Mouse (Mus musculus): ENCODE data around the gene Prnp. TPM values are rescaled to one million over a fixed set of nuclear protein-coding genes. Genes with fewer than 3 reads are reported as not detected.
A peak's percentile ranks its signal among the peaks of the same experiment; 100 is the strongest.

Prnp gene
- polyA plus RNA-seq, 2 experiments, result 36.1 to 39.1 TPM

DNA sequence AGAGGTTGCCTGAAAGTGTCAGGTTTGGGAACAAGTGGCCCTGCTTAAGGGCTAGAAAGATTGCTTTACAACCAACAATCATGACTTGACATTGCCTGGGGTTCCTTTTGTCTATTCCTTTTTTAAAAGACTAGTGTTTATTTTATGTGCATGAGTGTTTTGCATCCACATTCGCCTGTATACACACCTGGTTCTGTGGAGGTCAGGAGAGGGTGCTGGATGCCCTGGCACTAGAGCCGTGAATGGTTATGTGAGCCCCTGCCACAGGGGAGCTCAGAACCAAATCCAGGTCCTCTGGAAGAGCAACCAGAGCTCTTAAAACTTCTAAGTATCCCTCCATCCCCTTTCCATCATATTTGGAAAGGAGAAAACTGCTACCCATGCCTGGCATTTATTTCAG is 1.1 kb downstream of the Prnp start:
- Histone ChIP-seq H3K4me3 (replicated peaks; ENCODE audit: low read length) (peak overlapping the region; percentile 71; the same call in 1 of the 2 replicates), H3K9me3 (ENCODE audit: control insufficient read depth, low read length) (no peaks in the 10 kb centered on the region), H3K4me2 (replicated peaks; ENCODE audit: low read depth, low read length, severe bottlenecking) (peak overlapping the region; percentile 80; the same call in 1 of the 2 replicates), H3K36me3 (ENCODE audit: control insufficient read depth, insufficient read depth, low read length) (0 out of 2 replicates have a peak, but pooled peaks cover 3% of the 10 kb centered on the region), H3K9ac (ENCODE audit: low read depth, low read length, severe bottlenecking) (no peak overlapping the region), H3K4me1 (ENCODE audit: control insufficient read depth, insufficient read depth, low read length) (peaks cover 8% of the 10 kb centered on the region; the same call in 1 of the 2 replicates), H3K27ac (replicated peaks; ENCODE audit: low read depth, low read length) (no peak overlapping the region), H3K27me3 (ENCODE audit: control insufficient read depth, insufficient read depth, low read length) (no peaks in the 10 kb centered on the region)
- TF ChIP-seq POLR2A (IDR thresholded peaks at IDR 0.05; ENCODE audit: borderline replicate concordance, extremely low read depth, insufficient read depth, insufficient read length), result no peak
- DNase-seq (ENCODE audit: low spot score) (no peak), ATAC-seq (ENCODE audit: low FRiP score, low read depth) (no peak)
- WGBS, result 28% methylated on average over 2 of the region's 2 CpGs

DNA sequence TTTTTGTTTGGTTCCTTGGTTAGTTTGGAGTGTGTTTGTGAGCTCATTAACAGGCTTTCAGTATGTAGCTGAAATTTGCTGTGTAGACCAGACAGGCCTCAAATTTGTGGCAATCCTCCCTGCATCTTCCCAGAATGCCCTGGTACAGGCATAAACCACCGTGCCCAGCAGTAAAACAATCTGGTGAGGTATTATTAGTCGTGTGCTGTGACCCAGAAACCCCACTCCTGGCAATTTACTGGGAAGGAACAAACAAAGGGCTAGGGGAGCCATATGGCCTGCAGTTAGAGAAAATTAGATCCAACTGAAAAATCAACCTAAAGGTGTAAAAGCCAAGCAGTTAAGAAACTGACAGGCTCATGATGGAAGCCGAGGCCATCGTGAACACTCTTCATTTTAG is 1.6 kb downstream of the Prnp start:
- no peak for TF ChIP-seq POLR2A (IDR thresholded peaks at IDR 0.05; ENCODE audit: borderline replicate concordance, extremely low read depth, insufficient read depth, insufficient read length)
- H3K4me3 ChIP-seq (replicated peaks; ENCODE audit: low read length), result no peak overlapping the region
- no peak overlapping the region for H3K4me2 ChIP-seq (replicated peaks; ENCODE audit: low read depth, low read length, severe bottlenecking)
- no peak overlapping the region for H3K27ac ChIP-seq (replicated peaks; ENCODE audit: low read depth, low read length)
- 0 out of 2 replicates have a peak, but pooled peaks cover 3% of the 10 kb centered on the region for H3K36me3 ChIP-seq (ENCODE audit: control insufficient read depth, insufficient read depth, low read length)
- H3K9me3 ChIP-seq (ENCODE audit: control insufficient read depth, low read length), result no peaks in the 10 kb centered on the region
- WGBS, result 18% methylated on average over 4 of the region's 4 CpGs
- H3K27me3 ChIP-seq (ENCODE audit: control insufficient read depth, insufficient read depth, low read length), result no peaks in the 10 kb centered on the region
- peaks cover 8% of the 10 kb centered on the region; the same call in 1 of the 2 replicates for H3K4me1 ChIP-seq (ENCODE audit: control insufficient read depth, insufficient read depth, low read length)
- ATAC-seq (ENCODE audit: low FRiP score, low read depth) (no peak), DNase-seq (ENCODE audit: low spot score) (no peak)
- H3K9ac ChIP-seq (ENCODE audit: low read depth, low read length, severe bottlenecking), result no peak overlapping the region

DNA sequence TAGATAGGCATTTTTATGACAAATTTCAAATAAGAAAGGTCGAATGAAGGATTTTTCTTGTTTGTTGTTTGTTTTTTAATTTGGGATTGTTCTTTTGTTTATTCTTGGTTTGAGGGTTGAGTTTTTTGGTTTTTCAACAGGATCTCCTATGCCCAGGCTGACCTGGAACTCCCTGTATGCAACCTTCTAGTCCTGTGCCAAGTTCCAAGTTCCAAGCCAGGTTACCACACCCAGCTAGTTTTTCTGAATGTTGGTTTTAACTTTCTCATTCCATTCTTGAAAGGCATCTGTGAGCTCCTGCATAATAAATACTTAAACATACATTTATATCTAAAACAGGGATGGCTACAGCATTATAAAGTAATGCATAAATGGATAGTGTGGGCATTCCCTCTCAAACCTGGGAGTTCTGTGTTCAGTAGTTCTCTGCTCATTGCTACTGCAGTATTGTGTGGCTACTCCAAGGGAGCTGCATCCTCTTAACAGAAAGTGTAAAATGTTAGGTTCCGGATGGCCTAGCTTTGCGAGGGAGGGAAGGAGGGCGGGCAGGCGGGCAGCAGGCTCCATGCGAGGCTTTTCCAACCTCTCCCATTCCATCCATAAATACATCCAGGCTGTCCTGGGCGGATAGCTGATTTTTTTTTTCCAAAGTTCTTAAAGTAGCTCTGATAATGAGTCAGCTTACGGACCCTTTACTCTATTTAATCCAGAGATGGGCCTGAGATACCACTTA is 3.0 kb downstream of the Prnp start:
- Histone ChIP-seq H3K27me3 (ENCODE audit: control insufficient read depth, insufficient read depth, low read length) (no peaks in the 10 kb centered on the region), H3K9ac (ENCODE audit: low read depth, low read length, severe bottlenecking) (no peak overlapping the region), H3K27ac (replicated peaks; ENCODE audit: low read depth, low read length) (no peak overlapping the region), H3K9me3 (ENCODE audit: control insufficient read depth, low read length) (no peaks in the 10 kb centered on the region), H3K4me1 (ENCODE audit: control insufficient read depth, insufficient read depth, low read length) (peaks cover 8% of the 10 kb centered on the region; the same call in 1 of the 2 replicates), H3K36me3 (ENCODE audit: control insufficient read depth, insufficient read depth, low read length) (0 out of 2 replicates have a peak, but pooled peaks cover 3% of the 10 kb centered on the region), H3K4me2 (replicated peaks; ENCODE audit: low read depth, low read length, severe bottlenecking) (no peak overlapping the region), H3K4me3 (replicated peaks; ENCODE audit: low read length) (no peak overlapping the region)
- whole genome bisulfite sequencing, result 64% methylated on average over 8 of the region's 8 CpGs
- no peak for ATAC-seq (ENCODE audit: low FRiP score, low read depth)
- DNase-seq (ENCODE audit: low spot score), result no peak
- no peak for TF ChIP-seq POLR2A (IDR thresholded peaks at IDR 0.05; ENCODE audit: borderline replicate concordance, extremely low read depth, insufficient read depth, insufficient read length)

DNA sequence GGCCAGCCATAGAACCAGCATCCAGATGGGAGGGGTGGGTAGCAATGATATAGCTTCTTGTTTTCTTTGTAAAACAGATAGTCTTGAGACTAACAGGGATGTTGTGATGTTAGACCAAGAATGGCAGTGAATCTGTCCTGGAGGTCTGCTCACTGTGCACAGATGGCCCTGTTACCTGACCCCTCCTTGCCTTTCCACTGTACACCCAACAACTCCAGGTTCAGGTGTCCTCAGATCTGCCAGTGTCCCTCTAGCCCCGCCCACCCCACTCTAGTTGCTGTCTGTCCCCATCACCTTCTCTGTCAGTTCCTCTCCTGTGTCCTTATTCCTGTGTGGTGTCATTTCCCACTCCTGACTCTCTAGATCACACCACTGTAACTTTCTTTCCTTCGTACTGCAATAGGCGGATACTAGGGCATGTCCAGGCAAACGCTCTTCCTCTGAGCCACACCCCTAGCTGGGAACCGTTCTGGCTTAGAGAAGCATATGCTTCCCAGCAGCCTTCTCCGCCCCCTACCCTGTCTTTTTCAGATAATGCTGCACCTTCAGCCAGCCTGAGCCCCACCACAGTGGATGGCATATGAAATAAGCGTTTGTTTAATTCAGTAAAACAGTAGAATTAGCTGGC is 22.7 kb downstream of the Prnp start:
- H3K4me3 ChIP-seq (replicated peaks; ENCODE audit: low read length), result no peak overlapping the region
- no peaks in the 10 kb centered on the region for H3K27me3 ChIP-seq (ENCODE audit: control insufficient read depth, insufficient read depth, low read length)
- H3K4me1 ChIP-seq (ENCODE audit: control insufficient read depth, insufficient read depth, low read length), result no peaks in the 10 kb centered on the region
- H3K36me3 ChIP-seq (ENCODE audit: control insufficient read depth, insufficient read depth, low read length), result peaks cover 9% of the 10 kb centered on the region; the same call in 1 of the 2 replicates
- no peaks in the 10 kb centered on the region for H3K9me3 ChIP-seq (ENCODE audit: control insufficient read depth, low read length)
- TF ChIP-seq POLR2A (IDR thresholded peaks at IDR 0.05; ENCODE audit: borderline replicate concordance, extremely low read depth, insufficient read depth, insufficient read length), result no peak
- no peak overlapping the region for H3K4me2 ChIP-seq (replicated peaks; ENCODE audit: low read depth, low read length, severe bottlenecking)
- WGBS, result 74% methylated on average over 7 of the region's 7 CpGs
- no peak for ATAC-seq (ENCODE audit: low FRiP score, low read depth)
- peak overlapping the region; percentile 12; the same call in 1 of the 2 replicates for H3K9ac ChIP-seq (ENCODE audit: low read depth, low read length, severe bottlenecking)
- no peak for DNase-seq (ENCODE audit: low spot score)
- no peak overlapping the region for H3K27ac ChIP-seq (replicated peaks; ENCODE audit: low read depth, low read length)

DNA sequence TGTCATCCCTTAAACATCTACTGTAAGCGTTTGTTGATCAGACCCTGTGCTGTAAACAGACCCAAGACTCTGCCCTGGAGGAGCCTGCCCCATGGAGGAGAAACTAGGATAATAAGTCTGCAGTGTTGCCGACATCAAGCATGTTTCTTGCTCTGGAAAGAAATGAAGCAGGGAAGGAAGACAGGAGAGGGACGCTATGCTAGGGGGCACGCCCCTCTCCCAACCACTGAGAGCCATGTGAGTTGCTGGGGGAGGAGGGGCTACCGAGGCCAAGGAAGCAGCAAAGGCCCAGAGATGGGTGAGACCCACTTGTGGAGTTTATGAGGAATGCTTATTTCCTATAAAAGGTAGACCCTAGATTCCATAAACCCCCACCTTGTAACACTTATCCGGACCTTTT is 23.3 kb downstream of the Prnp start:
- ATAC-seq (ENCODE audit: low FRiP score, low read depth), result no peak
- TF ChIP-seq POLR2A (IDR thresholded peaks at IDR 0.05; ENCODE audit: borderline replicate concordance, extremely low read depth, insufficient read depth, insufficient read length), result no peak
- WGBS, result 28% methylated on average over 6 of the region's 6 CpGs

More for the DNA sequence above, 23.3 kb downstream of the Prnp start:
- Histone ChIP-seq H3K9ac (ENCODE audit: low read depth, low read length, severe bottlenecking) (peak overlapping the region; percentile 12; the same call in 1 of the 2 replicates), H3K36me3 (ENCODE audit: control insufficient read depth, insufficient read depth, low read length) (peaks cover 11% of the 10 kb centered on the region; the same call in 1 of the 2 replicates), H3K9me3 (ENCODE audit: control insufficient read depth, low read length) (no peaks in the 10 kb centered on the region), H3K27ac (replicated peaks; ENCODE audit: low read depth, low read length) (no peak overlapping the region), H3K4me2 (replicated peaks; ENCODE audit: low read depth, low read length, severe bottlenecking) (no peak overlapping the region), H3K4me1 (ENCODE audit: control insufficient read depth, insufficient read depth, low read length) (no peaks in the 10 kb centered on the region), H3K27me3 (ENCODE audit: control insufficient read depth, insufficient read depth, low read length) (no peaks in the 10 kb centered on the region), H3K4me3 (replicated peaks; ENCODE audit: low read length) (no peak overlapping the region)
- no peak for DNase-seq (ENCODE audit: low spot score)
